Mouse (Mus musculus) forebrain, embryonic 10.5 days (tissue): ENCODE results near the gene Fam205c. TPM values are rescaled to one million over a fixed set of nuclear protein-coding genes. Genes with fewer than 3 reads are reported as not detected.
"Not testable (repeated sequence)": the region's sequence is repeated elsewhere in the genome, so short reads cannot be mapped to it uniquely, and the experiment has no call there.

Source experiments
- DNase-seq: peaks from one replicate; pipeline ENCODE4 v3.0.0-alpha.2; 2017; ENCODE audit warnings: low spot score; ENCODE audit errors: extremely low spot score
- H3K27ac ChIP-seq: fragments of 300-500 bp; sonication (generic); 2 replicates; pipeline ENCODE4 v1.5.1; 2016; ENCODE audit warnings: mild to moderate bottlenecking
- H3K27me3 ChIP-seq: fragments of 300-500 bp; sonication (generic); 2 replicates; pipeline ENCODE4 v1.6.1; 2016; ENCODE audit warnings: mild to moderate bottlenecking; ENCODE audit not compliant: poor library complexity, severe bottlenecking
- H3K36me3 ChIP-seq: fragments of 300-500 bp; sonication (generic); replicated peaks from 2 replicates; pipeline ENCODE4 v1.6.1; 2016; ENCODE audit warnings: mild to moderate bottlenecking, moderate library complexity
- H3K4me1 ChIP-seq: fragments of 300-500 bp; sonication (generic); 2 replicates; pipeline ENCODE4 v1.6.1; 2016
- H3K4me3 ChIP-seq: fragments of 300-500 bp; sonication (generic); 2 replicates; pipeline ENCODE4 v1.5.1; 2016; ENCODE audit warnings: mild to moderate bottlenecking, moderate library complexity
- H3K9me3 ChIP-seq: fragments of 300-500 bp; sonication (generic); 2 replicates; pipeline ENCODE4 v1.6.1; 2016; ENCODE audit warnings: mild to moderate bottlenecking, moderate library complexity
- WGBS: fragments of 180-500 bp; shearing (Covaris S2); methylation state at CpG from one replicate; pipeline ENCODE4 v1.1.7; 2016; 5-methylcytosine and 5-hydroxymethylcytosine counted together
- polyA plus RNA-seq: library from polyadenylated mRNA; unstranded; fragments of >200 nt; fragmentation: Nextera tagmentation; extraction: Ambion mirVana; gene quantifications from 2 replicates; pipeline ENCODE4 v1.2.1, GENCODE M21; 2016

Fam205c gene
- polyA plus RNA-seq, 1 experiment from 2014 or later: 0.53 TPM

DNA sequence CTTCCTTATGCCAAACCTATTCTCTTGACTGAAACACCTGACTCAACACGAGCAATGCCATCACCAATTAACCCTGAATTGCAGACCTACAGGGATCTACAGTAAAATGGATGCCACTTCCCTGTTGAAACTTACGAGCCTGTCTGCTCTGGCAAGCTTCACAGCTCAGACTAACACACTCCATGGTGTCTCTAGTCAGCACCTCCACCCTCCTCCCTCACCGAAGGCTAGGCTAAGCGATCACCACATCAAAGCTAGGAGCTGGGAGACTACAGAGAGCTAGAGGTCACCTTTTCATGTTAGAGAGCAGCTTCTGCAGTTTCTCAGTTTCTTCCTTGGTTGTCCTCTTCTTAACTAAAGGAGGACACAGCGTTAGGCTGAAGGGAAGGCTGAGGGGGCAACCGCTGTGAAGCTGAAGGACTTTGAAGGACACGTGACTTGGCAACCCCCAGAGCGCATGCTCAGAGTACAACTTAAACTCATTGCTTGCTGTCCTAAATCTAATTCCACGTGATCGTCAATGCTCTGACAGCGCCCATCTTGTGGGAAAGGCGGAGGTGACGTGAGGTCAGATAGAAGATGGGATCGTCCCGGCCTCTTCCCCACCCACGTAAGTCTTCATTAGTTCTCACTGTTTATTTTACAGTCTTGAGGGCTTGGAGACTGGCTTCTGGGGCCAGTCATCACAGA, 1.1 kb downstream of the Fam205c start:
- WGBS: 90% methylated on average over 16 of the region's 16 CpGs
- Histone ChIP-seq H3K4me1 (no peaks in the 10 kb centered on the region), H3K9me3 (no peaks in the 10 kb centered on the region), H3K4me3 (no peak overlapping the region), H3K36me3 (no peaks in the 10 kb centered on the region), H3K27ac (no peak overlapping the region), H3K27me3 (0 out of 2 replicates have a peak, but pooled peaks cover 3% of the 10 kb centered on the region)
- DNase-seq: no peak

DNA sequence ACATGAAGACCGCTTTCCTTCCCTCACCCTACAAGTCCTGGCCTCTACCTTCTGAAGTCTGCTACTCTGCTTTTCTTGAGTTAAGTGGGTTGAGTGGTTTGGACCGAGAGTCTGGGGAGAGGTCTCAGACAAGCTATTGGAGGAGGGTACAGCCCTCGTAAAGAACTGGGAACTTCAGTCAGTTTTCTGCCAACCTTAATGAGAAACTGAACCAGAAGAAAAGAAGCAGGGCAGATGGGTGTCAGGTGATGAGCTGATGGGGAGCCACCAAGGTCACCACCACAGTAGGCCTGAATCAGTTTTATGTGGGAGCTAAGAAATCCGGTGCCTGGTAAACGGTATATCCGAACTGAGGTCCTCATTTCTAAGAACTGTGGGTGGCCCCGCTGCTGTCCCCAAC, 1.9 kb downstream of the Fam205c start:
- WGBS: 97% methylated on average over 7 of the region's 7 CpGs
- H3K27ac ChIP-seq: no peak overlapping the region
- no peak for DNase-seq

DNA sequence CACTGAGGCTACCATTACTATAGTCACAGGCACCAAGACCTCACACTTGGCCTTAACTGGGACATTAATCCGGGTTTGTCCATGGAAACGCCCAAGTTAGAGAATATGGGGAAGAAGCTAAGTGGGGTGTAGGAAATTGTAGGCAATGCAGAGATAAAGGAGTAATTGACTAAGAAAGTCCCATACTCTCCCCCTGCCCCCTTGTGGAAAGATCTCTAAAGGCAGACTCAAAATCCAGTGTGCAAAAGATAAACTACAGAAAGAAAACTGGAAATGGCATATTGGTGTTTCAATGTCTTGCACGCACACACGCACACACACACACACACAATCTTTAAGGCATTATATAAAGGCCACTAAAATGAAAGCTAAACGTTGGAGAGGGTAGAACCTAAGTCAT, 3.3 kb downstream of the Fam205c start:
- Histone ChIP-seq H3K9me3 (no peaks in the 10 kb centered on the region), H3K4me3 (no peak overlapping the region), H3K36me3 (no peaks in the 10 kb centered on the region), H3K27me3 (no peaks in the 10 kb centered on the region), H3K27ac (no peak overlapping the region), H3K4me1 (no peaks in the 10 kb centered on the region)
- DNase-seq: no peak
- 85% methylated on average over 5 of the region's 5 CpGs for WGBS

More for the DNA sequence above, 1.9 kb downstream of the Fam205c start:
- no peaks in the 10 kb centered on the region for H3K4me1 ChIP-seq
- no peaks in the 10 kb centered on the region for H3K36me3 ChIP-seq
- 0 out of 2 replicates have a peak, but pooled peaks cover 3% of the 10 kb centered on the region for H3K27me3 ChIP-seq
- H3K4me3 ChIP-seq: no peak overlapping the region
- H3K9me3 ChIP-seq: no peaks in the 10 kb centered on the region

DNA sequence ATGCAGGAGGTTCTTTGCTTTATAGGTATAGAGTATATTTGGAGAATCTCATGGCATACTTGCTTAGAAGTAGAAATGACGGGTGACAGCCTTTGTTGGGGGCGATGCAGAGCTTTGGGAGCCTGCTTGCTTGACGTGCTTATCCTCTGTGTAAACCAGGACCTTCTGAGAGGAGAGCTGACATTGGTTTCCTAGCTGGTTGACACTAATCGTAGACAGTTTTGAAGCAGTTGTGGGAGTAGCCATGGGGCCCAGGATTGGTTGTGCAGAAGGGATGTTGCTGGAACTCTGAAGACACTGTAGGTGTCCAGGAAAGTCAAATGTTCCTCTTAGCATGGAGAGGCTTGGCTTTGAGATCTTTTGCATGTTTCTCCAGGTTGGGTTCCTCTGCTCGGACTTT, 5.8 kb downstream of the Fam205c start:
- Histone ChIP-seq H3K4me3 (no peak overlapping the region), H3K4me1 (no peaks in the 10 kb centered on the region), H3K27ac (no peak overlapping the region), H3K27me3 (no peaks in the 10 kb centered on the region), H3K36me3 (no peaks in the 10 kb centered on the region), H3K9me3 (no peaks in the 10 kb centered on the region)
- WGBS: 89% methylated on average over 5 of the region's 5 CpGs
- DNase-seq: no peak

DNA sequence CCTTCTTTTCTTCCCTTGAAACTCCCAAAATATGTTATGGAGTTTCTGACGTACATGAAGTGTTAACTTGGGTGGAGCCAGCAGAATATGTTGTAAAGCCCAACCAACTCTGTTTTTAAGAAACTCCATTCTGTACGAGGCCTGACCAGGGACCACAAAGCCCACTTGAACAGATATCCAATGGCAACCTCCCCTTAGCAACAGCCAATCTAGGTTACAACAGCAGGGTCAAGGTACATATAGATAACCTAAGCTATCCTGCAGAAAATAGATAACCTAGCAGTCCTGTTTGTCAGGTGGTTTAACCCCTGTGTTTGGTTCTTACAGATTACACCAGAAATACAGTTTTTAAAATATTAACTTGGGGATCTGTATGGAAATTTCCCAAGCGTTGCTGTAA, 6.6 kb downstream of the Fam205c start:
- no peaks in the 10 kb centered on the region for H3K27me3 ChIP-seq
- no peak for DNase-seq
- no peak overlapping the region for H3K4me3 ChIP-seq
- H3K27ac ChIP-seq: peak overlapping the region; percentile 63; the same call in 1 of the 2 replicates
- H3K36me3 ChIP-seq: no peaks in the 10 kb centered on the region
- no peaks in the 10 kb centered on the region for H3K9me3 ChIP-seq
- 85% methylated on average over 3 of the region's 3 CpGs for WGBS
- H3K4me1 ChIP-seq: no peaks in the 10 kb centered on the region

DNA sequence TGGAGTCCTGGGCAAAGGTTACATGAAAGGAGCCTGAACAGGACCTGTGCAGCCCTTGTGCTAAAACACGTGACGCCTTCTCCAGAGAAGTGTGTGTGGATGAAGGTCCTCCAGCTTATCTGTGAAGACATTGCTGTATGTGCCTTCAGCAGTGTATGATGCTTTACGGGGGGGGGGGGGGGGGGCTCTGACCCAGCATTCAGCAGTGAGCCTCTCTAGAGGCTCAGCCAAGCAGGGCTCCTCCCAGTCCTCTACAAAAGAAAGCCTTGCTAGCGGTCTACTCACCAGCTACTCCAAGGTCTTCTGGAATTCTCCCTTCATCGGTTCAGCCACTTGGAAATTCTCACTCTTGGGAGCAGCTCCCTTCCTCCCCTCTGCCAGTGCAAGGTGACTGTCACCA, 10.5 kb downstream of the Fam205c start:
- not testable (repeated sequence) for H3K4me1 ChIP-seq, H3K36me3 ChIP-seq, H3K27ac ChIP-seq, DNase-seq, H3K27me3 ChIP-seq, H3K4me3 ChIP-seq, H3K9me3 ChIP-seq
- 88% methylated on average over 5 of the region's 5 CpGs for WGBS

DNA sequence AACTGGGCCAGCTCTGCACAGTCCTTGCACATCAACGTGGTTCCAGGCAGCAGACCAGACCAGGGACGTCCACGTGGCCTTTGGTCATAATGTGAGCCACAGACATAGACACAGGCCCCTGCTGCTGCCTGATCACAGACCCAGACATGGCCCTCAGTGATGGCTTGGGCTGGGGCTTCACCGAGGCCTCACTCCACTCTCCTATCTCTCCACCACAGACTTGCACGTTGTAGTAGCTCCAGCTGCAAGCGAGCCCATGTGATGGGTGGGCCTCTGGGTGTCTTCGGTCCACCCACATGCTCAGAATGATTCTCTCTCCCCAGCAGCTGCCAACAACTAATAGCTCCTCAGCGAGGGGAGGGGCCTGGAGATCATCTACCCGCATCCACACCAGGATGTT, 13.6 kb downstream of the Fam205c start:
- not testable (repeated sequence) for H3K27ac ChIP-seq, H3K9me3 ChIP-seq, H3K27me3 ChIP-seq, H3K36me3 ChIP-seq, H3K4me1 ChIP-seq, H3K4me3 ChIP-seq, DNase-seq
- WGBS: 86% methylated on average over 9 of the region's 9 CpGs

DNA sequence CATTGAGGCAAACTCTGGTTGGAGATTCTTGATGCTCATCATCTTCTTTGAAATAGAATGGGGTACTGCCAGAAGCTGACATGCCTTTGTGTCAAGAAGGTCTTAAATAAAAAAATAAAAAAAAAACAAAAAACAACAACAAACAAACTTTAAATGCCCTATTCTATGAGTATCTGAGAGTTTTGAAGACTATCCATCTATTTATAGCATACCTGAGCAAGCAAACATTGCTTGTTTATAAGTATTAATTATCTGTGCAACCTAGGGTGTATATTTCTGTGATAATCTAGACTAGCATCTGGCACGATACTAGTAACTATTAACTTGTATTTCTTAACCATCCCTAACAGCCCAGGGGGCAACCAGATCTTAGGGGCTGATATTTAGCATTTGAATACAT, 17.4 kb downstream of the Fam205c start, which contains the start of gene Gm12394:
TSS of gene Gm12394 (minus strand) at position 101 of the 400 bp plus-strand sequence.
- H3K27ac ChIP-seq, H3K4me1 ChIP-seq, H3K36me3 ChIP-seq, H3K4me3 ChIP-seq, DNase-seq, H3K9me3 ChIP-seq, H3K27me3 ChIP-seq: not testable (repeated sequence)
- 78% methylated on average over 1 of the region's 1 CpGs for WGBS

DNA sequence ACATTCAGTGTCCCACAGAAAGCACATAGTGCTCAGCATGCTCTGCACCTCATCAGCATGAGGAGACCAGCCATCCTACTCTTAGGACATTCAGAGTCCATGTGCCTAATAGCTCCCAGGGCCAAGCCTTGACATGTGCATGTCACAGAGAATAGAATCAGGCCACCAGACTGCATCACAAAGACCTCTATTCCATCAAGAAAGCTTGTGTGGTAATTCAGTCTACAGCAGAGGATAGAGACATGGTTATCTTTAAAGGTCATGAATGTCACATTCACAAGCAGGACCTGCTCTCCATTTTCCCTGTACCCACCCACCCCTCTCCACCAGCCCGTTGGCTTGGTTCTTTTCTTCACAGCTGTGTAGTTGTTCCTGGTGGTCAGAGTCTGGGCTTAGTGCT, 20.2 kb downstream of the Fam205c start, which contains the start of gene Fam205a1:
TSS of gene Fam205a1 (minus strand) at position 101 of the 400 bp plus-strand sequence.
- not testable (repeated sequence) for H3K27ac ChIP-seq, DNase-seq, H3K36me3 ChIP-seq, H3K4me1 ChIP-seq, H3K27me3 ChIP-seq, H3K9me3 ChIP-seq, H3K4me3 ChIP-seq
- 83% methylated on average over 1 of the region's 1 CpGs for WGBS

Other genes starting within 250 kb of the Fam205c start
- gene Gm2564, start 244.5 kb downstream of the Fam205c start, polyA plus RNA-seq: not detected in 2 replicates
- gene Ccl27b, start 219.0 kb downstream of the Fam205c start, polyA plus RNA-seq: not detected in 2 replicates
- gene Il11ra2, start 212.3 kb downstream of the Fam205c start, polyA plus RNA-seq: not detected in 2 replicates
- 0.58 and 0.73 TPM in 2 replicates for gene 4930578G10Rik, start 138.7 kb downstream of the Fam205c start, polyA plus RNA-seq
- gene Ccl19, start 117.7 kb downstream of the Fam205c start, polyA plus RNA-seq: not detected in 2 replicates
- gene Ccl21a, start 100.2 kb downstream of the Fam205c start, polyA plus RNA-seq: 0.32 TPM in 1 of 2 replicates, not detected in the other
- 0.07 TPM in 1 of 2 replicates, not detected in the other for gene Fam205a1, start 20.3 kb downstream of the Fam205c start, polyA plus RNA-seq
- 0.27 and 0.37 TPM in 2 replicates for gene Gm12394, start 17.5 kb downstream of the Fam205c start, polyA plus RNA-seq
- 0.33 and 0.51 TPM in 2 replicates for gene Phf24, start 42.4 kb upstream of the Fam205c start, polyA plus RNA-seq
- gene Dnajb5, start 75.6 kb upstream of the Fam205c start, polyA plus RNA-seq: 11.5 and 16.2 TPM in 2 replicates
- 0.27 and 0.52 TPM in 2 replicates for gene 1700022I11Rik, start 95.4 kb upstream of the Fam205c start, polyA plus RNA-seq
- gene Vcp, start 126.3 kb upstream of the Fam205c start, polyA plus RNA-seq: 655 and 667 TPM in 2 replicates
- 23.1 and 27.3 TPM in 2 replicates for gene Fancg, start 136.3 kb upstream of the Fam205c start, polyA plus RNA-seq
- gene Pigo, start 151.6 kb upstream of the Fam205c start, polyA plus RNA-seq: 22.2 and 24.4 TPM in 2 replicates
- 496 and 515 TPM in 2 replicates for gene Stoml2, start 157.5 kb upstream of the Fam205c start, polyA plus RNA-seq
- 19.8 and 20.3 TPM in 2 replicates for gene Fam214b, start 172.0 kb upstream of the Fam205c start, polyA plus RNA-seq
- gene Unc13b, start 184.7 kb upstream of the Fam205c start, polyA plus RNA-seq: 10.7 and 11.6 TPM in 2 replicates